Mouse (Mus musculus) macrophage (primary cell): ENCODE data around the gene Rbpj. TPM values are rescaled to one million over a fixed set of nuclear protein-coding genes. Genes with fewer than 3 reads are reported as not detected.

Source experiments
- H3K27ac ChIP-seq: fragments of 350-480 bp; formaldehyde crosslinking; 2 replicates; pipeline ENCODE4 v1.9.0; 2021
- H3K36me3 ChIP-seq: fragments of 350-480 bp; formaldehyde crosslinking; 2 replicates; pipeline ENCODE4 v1.9.0; 2021; ENCODE audit errors: inconsistent target
- H3K4me3 ChIP-seq: fragments of 350-480 bp; formaldehyde crosslinking; 2 replicates; pipeline ENCODE4 v1.9.0; 2021; ENCODE audit errors: inconsistent target
- H3K79me2 ChIP-seq: fragments of 350-480 bp; formaldehyde crosslinking; 2 replicates; pipeline ENCODE4 v1.9.0; 2021; ENCODE audit errors: inconsistent target
- WGBS: methylation state at CpG from one replicate; pipeline ENCODE4 v1.1.7; 2026; ENCODE audit warnings: inconsistent platforms; ENCODE audit not compliant: missing documents; 5-methylcytosine and 5-hydroxymethylcytosine counted together
- polyA plus RNA-seq: library from polyadenylated mRNA; stranded (reverse); fragments of 250-400 nt; gene quantifications from 3 replicates; pipeline ENCODE4 v1.2.4, GENCODE M21; 2018; ENCODE audit warnings: inconsistent platforms

Rbpj gene
- polyA plus RNA-seq, 1 experiment from 2014 or later, result 31.2 TPM

DNA sequence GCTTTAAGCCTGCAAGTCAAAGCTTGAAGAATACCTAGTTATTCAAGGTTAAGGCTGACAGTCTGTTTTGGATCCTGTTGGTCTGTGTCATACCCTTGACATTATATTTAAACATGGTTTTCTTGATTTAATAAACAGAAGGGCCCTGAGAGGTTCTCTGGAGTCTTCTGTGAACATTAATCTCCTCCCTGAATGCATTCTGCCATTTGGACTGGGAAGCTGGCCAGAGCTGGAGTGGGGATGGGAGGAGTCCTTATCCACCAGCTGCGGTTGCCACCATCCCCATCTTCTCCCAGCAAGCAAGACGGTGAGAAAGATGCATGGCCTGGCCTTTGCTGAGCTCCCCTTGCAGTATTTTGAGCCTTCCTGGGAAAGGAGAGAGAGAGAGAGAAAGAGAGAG is 220.4 kb downstream of the Rbpj start:
- no peak overlapping the region for H3K4me3 ChIP-seq
- H3K79me2 ChIP-seq, result no peaks in the 10 kb centered on the region
- WGBS, result 100% methylated on average over 2 of the region's 2 CpGs
- no peaks in the 10 kb centered on the region for H3K36me3 ChIP-seq
- H3K27ac ChIP-seq, result no peak overlapping the region

DNA sequence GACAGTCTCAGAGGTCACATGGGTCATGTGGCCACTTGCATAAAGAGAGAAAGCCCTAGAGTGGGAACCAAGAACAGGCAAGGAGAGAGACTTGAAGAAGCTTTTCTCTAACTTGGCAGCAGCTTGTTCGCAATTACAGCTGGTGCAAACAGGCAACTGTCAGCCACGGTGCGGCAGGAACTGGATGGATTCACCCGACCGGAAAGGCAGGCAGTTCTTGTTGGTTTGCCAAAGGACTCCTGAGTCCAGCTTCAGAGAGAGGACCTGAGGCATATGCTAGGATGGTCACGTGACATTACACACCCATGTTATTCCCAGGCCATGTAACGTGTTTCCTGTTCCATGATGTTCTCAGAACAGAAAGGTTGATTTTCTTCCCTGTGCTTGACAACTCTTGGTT is 222.4 kb downstream of the Rbpj start:
- Histone ChIP-seq H3K27ac (no peak overlapping the region), H3K79me2 (no peaks in the 10 kb centered on the region), H3K36me3 (no peaks in the 10 kb centered on the region), H3K4me3 (no peak overlapping the region)
- 94% methylated on average over 7 of the region's 7 CpGs for WGBS

DNA sequence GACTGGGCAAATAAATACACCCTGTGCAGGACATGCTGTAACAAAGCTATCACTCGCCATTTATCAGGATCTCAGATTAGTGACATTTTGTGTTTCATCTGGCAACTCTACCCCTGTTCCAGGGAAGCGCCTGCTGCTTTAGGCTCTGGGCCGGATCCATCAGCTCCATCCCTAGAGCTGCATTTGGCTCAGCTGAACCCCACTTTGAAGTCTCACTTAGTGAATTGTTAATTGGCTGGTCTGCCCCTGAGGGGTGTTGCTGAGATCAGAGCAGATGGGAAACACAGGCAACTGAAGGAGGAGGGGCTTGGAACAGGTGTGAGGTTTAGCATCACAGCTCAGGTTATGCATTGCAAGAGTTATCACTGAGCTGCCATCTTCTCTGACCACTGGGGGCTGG is 225.6 kb downstream of the Rbpj start:
- no peaks in the 10 kb centered on the region for H3K36me3 ChIP-seq
- 90% methylated on average over 3 of the region's 3 CpGs for WGBS

DNA sequence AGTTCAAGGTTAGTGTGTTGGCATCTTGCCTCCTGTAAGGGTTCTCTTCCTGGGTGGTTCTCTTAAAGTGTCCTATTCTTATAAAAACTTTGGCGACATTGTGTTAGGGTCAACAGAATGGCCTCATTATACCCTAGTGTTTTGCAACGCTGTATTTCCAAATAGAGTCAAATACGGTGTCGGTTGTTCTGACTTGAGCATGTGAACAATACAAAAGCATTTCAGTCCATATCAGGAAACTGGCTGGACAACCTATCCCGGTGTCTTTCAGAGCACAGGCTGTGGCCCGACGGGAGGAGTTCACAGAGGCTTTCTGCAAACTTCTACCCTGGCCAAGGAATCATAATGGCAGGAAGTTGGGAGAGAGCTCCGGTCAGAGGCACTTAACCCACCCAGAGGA is 226.1 kb downstream of the Rbpj start:
- H3K27ac ChIP-seq, result no peak overlapping the region
- WGBS, result 49% methylated on average over 8 of the region's 8 CpGs
- no peaks in the 10 kb centered on the region for H3K79me2 ChIP-seq
- H3K36me3 ChIP-seq, result no peaks in the 10 kb centered on the region
- no peak overlapping the region for H3K4me3 ChIP-seq

More for the DNA sequence above, 225.6 kb downstream of the Rbpj start:
- no peak overlapping the region for H3K27ac ChIP-seq
- no peaks in the 10 kb centered on the region for H3K79me2 ChIP-seq
- no peak overlapping the region for H3K4me3 ChIP-seq

DNA sequence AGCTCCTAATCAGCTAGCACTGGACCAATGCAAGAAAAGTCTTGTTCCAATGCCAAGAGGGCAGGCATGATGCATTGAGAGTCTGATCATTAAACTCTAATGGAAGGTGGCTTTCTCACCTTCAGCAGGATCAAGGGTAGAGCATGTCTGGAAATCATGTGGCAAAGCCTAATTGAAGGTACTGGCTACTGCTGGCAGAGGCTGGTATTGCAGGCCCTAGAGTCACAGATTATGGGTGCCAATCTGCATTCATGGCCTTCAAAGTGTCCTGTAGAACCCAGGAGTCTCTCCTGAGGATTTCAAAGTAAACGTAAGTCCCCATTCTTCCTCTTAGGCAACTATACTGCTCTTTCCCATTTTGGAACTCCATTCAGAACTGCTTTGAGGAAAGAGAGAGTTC is 226.7 kb downstream of the Rbpj start:
- H3K27ac ChIP-seq, result no peak overlapping the region
- no peaks in the 10 kb centered on the region for H3K79me2 ChIP-seq
- WGBS, result 92% methylated on average over 1 of the region's 1 CpGs
- no peak overlapping the region for H3K4me3 ChIP-seq
- H3K36me3 ChIP-seq, result no peaks in the 10 kb centered on the region

DNA sequence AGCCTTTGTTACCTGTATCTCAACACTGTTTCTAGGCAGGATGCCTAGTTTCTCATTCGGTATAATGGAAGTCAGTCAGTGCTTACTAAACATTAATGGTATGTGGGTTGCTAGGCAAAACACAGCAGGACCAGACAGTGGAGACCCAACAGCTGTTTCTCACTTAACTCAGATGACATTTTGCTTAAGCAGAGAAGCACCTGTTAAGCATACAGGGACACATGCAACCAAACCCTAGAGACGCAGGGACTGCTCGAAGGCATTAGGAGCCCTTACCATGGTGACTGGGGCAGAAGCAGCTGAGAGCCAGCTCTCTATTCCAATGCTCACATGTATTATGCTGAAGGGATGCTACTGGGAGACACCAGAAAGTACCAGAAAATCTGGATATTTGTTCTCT is 230.7 kb downstream of the Rbpj start:
- 94% methylated on average over 3 of the region's 3 CpGs for WGBS
- Histone ChIP-seq H3K27ac (no peak overlapping the region), H3K4me3 (no peak overlapping the region), H3K79me2 (no peaks in the 10 kb centered on the region), H3K36me3 (no peaks in the 10 kb centered on the region)

DNA sequence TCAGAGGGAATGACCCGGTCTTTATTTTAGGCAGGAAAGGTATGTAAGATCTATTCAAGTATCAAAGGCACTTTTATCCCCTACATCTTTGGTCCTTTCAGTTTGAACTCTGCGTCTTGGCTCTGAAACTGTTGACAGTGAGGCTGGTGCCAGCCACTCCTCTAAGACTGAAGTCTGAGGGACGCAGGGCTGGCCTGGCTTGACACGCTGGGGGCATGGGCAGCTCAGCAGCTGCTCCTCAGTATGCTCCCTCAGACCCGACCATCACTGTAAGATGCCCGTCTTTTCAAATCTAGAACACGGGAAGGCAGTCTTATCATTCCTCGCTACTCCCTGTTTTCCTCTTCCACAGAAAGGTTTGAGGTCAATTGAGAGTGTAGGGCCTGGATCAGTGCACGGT is 231.8 kb downstream of the Rbpj start:
- 87% methylated on average over 9 of the region's 9 CpGs for WGBS
- no peaks in the 10 kb centered on the region for H3K36me3 ChIP-seq
- H3K79me2 ChIP-seq, result no peaks in the 10 kb centered on the region
- no peak overlapping the region for H3K4me3 ChIP-seq
- H3K27ac ChIP-seq, result no peak overlapping the region

DNA sequence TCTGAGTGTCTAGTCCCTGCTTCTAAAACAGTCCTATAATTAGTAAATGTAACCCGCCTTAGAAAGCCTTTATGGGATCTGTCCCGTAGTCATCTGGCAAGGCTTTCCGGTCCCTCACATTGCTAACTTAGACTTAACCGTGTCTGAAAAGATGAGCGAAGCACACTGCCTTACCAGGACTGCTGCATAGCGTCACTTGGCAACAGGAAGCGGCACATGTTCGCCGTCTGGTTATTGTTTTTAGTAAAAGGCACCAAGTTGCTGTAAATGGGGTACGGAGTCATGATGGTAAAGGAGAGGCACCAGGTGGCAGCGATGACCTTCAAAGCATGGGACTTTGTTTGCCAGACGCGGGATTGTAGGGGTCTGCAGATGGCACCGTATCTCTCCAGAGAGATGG is 236.7 kb downstream of the Rbpj start:
- Histone ChIP-seq H3K79me2 (no peaks in the 10 kb centered on the region), H3K36me3 (no peaks in the 10 kb centered on the region), H3K4me3 (no peak overlapping the region), H3K27ac (no peak overlapping the region)
- 91% methylated on average over 14 of the region's 14 CpGs for WGBS

Other genes starting within 250 kb of the Rbpj start
- 16.8 to 39.3 TPM (median 37.1 TPM) in 3 replicates for gene Smim20, start 199.1 kb upstream of the Rbpj start, polyA plus RNA-seq
- gene Cckar, start 241.6 kb downstream of the Rbpj start, polyA plus RNA-seq, result not detected in 3 replicates